Mouse (Mus musculus): Measurements from ENCODE around the gene Tmco2. TPM values are rescaled to one million over a fixed set of nuclear protein-coding genes. Genes with fewer than 3 reads are reported as not detected.
"Not testable (repeated sequence)": the region's sequence is repeated elsewhere in the genome, so short reads cannot be mapped to it uniquely, and the experiment has no call there.

The Tmco2 gene
- total RNA-seq (2015) (not detected in 2 replicates), total RNA-seq (2017) (not detected in 2 replicates)

- no peak for ATAC-seq (replicated peaks; ENCODE audit: poor library complexity)
Measured at GRCm38 (mm10) chr4:121109126-121109525, at the start of gene Tmco2. Gene Tmco2, minus strand, starts transcription at chr4:121109226.

- no peak for ATAC-seq (replicated peaks; ENCODE audit: poor library complexity)
Measured at GRCm38 (mm10) chr4:121103304-121103703, 5.7 kb downstream of the Tmco2 start.

GRCm38 (mm10) chr4:121097650-121098378 is 11.2 kb downstream of the Tmco2 start, which contains the start of gene Zmpste24:
Gene Zmpste24, minus strand, starts transcription at chr4:121098241.
- peak; percentile 94 for ATAC-seq (replicated peaks; ENCODE audit: poor library complexity)

- ATAC-seq (replicated peaks; ENCODE audit: poor library complexity), result no peak
Measured at GRCm38 (mm10) chr4:121090211-121090610, 18.8 kb downstream of the Tmco2 start.

- ATAC-seq (replicated peaks; ENCODE audit: poor library complexity), result no peak
Measured at GRCm38 (mm10) chr4:121088696-121089095, 20.3 kb downstream of the Tmco2 start.

GRCm38 (mm10) chr4:121084506-121084905 is 24.5 kb downstream of the Tmco2 start:
- ATAC-seq (replicated peaks; ENCODE audit: poor library complexity), result no peak

GRCm38 (mm10) chr4:121080395-121080794 is 28.6 kb downstream of the Tmco2 start:
- ATAC-seq (replicated peaks; ENCODE audit: poor library complexity), result no peak

GRCm38 (mm10) chr4:121077915-121078646 is 30.9 kb downstream of the Tmco2 start:
- no peak for ATAC-seq (replicated peaks; ENCODE audit: poor library complexity)

GRCm38 (mm10) chr4:121074250-121074649 is 34.8 kb downstream of the Tmco2 start:
- no peak for ATAC-seq (replicated peaks; ENCODE audit: poor library complexity)

GRCm38 (mm10) chr4:121065336-121065735 is 43.7 kb downstream of the Tmco2 start:
- no peak for ATAC-seq (replicated peaks; ENCODE audit: poor library complexity)

- ATAC-seq (replicated peaks; ENCODE audit: poor library complexity), result not testable (repeated sequence)
Measured at GRCm38 (mm10) chr4:121059218-121059617, 49.8 kb downstream of the Tmco2 start.

GRCm38 (mm10) chr4:121057032-121057431 is 52.0 kb downstream of the Tmco2 start:
- ATAC-seq (replicated peaks; ENCODE audit: poor library complexity), result no peak

- peak; percentile 75 for ATAC-seq (replicated peaks; ENCODE audit: poor library complexity)
Measured at GRCm38 (mm10) chr4:121056342-121056741, 52.7 kb downstream of the Tmco2 start.

Other genes starting within 250 kb of the Tmco2 start
- 16.2 and 18.7 TPM in 2 replicates for gene Exo5, start 184.2 kb downstream of the Tmco2 start, total RNA-seq (2015)
- 15.6 and 21.3 TPM in 2 replicates for gene Exo5, start 184.2 kb downstream of the Tmco2 start, total RNA-seq (2017)
- 2.1 and 3.0 TPM in 2 replicates for gene Zfp69, start 157.5 kb downstream of the Tmco2 start, total RNA-seq (2015)
- 0.95 and 2.6 TPM in 2 replicates for gene Zfp69, start 157.5 kb downstream of the Tmco2 start, total RNA-seq (2017)
- 46.0 and 53.8 TPM in 2 replicates for gene Smap2, start 92.0 kb downstream of the Tmco2 start, total RNA-seq (2015)
- gene Smap2, start 92.0 kb downstream of the Tmco2 start, total RNA-seq (2017), result 21.9 and 26.8 TPM in 2 replicates
- not detected in 2 replicates for gene Col9a2, start 69.8 kb downstream of the Tmco2 start, total RNA-seq (2015)
- gene Col9a2, start 69.8 kb downstream of the Tmco2 start, total RNA-seq (2017), result not detected in 2 replicates
- gene Zmpste24, start 11.0 kb downstream of the Tmco2 start, total RNA-seq (2015), result 67.2 and 71.8 TPM in 2 replicates
- 67.1 and 70.9 TPM in 2 replicates for gene Zmpste24, start 11.0 kb downstream of the Tmco2 start, total RNA-seq (2017)
- 16.4 and 16.7 TPM in 2 replicates for gene Rlf, start 105.9 kb upstream of the Tmco2 start, total RNA-seq (2015)
- gene Rlf, start 105.9 kb upstream of the Tmco2 start, total RNA-seq (2017), result 22.1 and 29.8 TPM in 2 replicates
- gene Gm12888, start 215.7 kb upstream of the Tmco2 start, total RNA-seq (2015), result not detected in 2 replicates
- gene Gm12888, start 215.7 kb upstream of the Tmco2 start, total RNA-seq (2017), result not detected in 2 replicates

Measured in megakaryocyte progenitor cell, adult 5-6 weeks (primary cell).